Mouse (Mus musculus): ENCODE data around the gene Rbm7.
"Not testable (repeated sequence)": the region's sequence is repeated elsewhere in the genome, so short reads cannot be mapped to it uniquely, and the experiment has no call there.

Gene Rbm7

DNA sequence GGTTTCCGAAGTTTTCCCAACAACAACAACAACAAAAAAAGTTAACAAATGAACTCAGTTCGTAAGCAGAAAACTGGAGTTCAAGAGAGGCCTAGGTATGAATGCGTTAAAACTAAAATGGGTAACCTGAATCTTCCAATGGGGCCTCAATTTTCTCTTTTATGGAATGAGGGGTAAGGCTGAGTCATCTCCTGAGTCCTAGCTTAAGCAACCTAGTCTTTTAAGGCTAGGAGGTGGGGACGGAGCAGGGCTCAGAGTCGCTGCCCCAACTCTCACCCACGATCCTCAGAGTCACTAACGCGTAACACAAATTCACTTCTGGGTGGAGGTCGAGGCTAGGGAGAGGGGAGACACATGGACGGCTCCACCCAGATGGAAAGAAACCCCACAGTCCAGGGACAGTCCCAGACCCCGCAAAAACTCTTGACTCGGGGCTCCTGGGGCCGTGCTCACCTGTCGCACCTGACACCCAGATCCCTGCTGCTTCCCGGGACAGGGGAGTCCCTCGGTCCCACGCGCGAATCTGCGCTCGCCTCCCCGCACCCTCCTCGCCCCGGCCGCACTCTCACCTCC is 15.2 kb downstream of the Rbm7 start:
- no peak for DNase-seq

- DNase-seq, result no peak
These were observed 16.3 kb downstream of the Rbm7 start for GRCm38 (mm10) chr9:48478808-48479207.

- no peak for DNase-seq
These were observed 18.6 kb downstream of the Rbm7 start for GRCm38 (mm10) chr9:48476236-48477165.

DNA sequence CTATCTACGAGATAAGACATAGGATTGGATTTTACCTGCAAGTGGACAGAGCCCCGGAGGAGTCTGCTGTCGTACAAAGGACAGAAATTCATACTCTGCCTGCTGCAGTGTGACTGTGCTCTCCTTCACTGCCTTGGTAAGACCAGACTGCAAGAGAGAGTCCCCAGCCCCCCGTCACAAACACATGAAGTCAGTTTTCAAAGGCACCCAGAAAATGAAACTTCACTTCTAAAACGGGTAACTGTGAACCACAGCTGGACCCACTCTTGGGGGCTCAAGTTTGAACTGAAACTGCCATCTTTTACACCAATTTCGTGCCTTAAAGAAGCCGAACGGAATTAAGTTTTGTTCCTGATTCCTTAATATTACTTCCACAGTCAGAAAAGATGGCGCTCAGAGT is 20.7 kb downstream of the Rbm7 start:
- no peak for DNase-seq

DNA sequence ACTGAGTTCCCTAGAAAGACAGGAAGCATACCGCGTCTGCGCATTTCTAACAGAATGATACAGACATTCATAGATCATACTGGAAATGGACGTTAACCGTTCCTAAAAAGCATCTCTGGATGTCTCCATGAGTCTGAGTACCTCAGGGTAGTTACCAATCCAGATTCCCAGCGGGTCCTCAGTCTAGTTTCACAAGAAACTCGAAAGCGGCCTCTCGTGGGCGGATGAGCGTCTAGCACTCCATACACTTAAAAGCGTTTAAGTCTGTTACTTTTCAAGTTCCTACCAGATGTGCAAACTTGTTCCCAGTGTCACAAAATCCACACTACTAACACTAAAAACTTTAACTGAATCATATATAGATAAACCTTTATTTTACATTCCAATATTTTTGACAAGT is 22.0 kb downstream of the Rbm7 start:
- no peak for DNase-seq

DNA sequence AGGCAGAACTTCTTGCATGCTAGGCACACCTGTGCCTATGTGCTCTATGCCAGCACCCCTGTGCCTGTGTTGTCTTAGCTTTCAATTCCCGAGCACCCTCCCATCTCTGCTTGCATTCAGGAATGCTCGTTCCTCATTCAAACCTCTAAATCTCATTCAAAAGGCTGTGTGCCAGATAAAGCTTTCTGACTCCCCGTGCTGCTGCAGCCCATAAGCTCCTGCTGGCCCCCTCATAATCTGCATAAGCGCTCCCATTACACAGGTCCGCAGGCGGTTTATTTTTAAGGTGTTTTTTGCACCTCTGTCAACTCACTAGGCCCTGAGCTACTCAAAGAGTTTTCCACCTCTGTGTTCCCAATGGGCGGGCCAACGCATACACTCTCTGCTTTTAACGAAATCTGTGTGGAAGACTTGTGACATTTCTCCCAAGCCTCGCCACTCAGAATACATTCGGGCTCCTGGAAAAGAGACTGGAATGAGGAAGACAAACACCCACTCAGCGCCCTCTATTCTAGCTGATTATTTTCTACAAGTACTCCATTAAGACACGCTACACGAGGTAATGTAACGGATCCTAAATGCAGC is 22.6 kb downstream of the Rbm7 start:
- no peak for DNase-seq

- DNase-seq, result not testable (repeated sequence)
These were observed 27.6 kb downstream of the Rbm7 start for GRCm38 (mm10) chr9:48467471-48467870.

DNA sequence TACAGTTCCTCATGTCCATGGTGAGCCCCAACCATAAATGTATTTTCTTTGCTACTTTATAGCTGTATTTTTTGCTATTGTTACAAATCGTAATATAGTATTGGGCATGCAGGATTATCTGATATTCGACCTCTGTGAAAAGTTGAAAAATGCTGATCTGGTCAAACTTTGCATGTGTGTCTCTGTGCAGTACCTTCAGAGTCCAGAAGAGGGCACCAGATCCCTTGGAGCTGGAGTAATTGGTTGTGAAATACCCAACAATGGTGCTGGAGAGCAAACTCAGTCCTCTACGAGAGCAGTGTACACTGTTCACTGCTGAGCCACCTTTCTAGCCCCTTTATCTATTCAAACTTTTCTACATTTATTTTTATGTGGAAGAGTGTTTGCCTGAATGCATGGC is 28.3 kb downstream of the Rbm7 start:
- DNase-seq, result peak; percentile 45 to 79

- DNase-seq, result no peak
These were observed 29.4 kb downstream of the Rbm7 start for GRCm38 (mm10) chr9:48465671-48466070.

- no peak for DNase-seq
These were observed 33.6 kb downstream of the Rbm7 start for GRCm38 (mm10) chr9:48461545-48461944.

DNA sequence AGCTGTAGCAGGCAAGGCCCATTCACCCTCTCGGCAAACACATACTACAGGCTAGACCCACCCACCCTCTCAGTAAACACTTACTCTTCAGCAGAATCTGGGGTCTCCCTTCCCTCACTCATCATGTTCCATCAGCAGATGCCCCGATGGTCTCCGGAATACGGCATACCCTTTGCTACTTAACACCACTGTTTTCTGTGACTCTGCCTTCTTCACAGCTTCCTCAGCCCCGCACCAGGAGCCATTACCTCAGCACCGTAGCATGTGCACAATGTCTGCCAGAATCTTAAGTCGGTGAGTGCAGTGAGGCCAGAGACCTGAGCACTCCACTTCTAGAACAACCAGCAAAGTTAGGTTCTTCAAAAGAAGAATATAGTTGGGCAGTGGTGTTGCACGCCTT is 34.4 kb downstream of the Rbm7 start:
- DNase-seq, result no peak

DNA sequence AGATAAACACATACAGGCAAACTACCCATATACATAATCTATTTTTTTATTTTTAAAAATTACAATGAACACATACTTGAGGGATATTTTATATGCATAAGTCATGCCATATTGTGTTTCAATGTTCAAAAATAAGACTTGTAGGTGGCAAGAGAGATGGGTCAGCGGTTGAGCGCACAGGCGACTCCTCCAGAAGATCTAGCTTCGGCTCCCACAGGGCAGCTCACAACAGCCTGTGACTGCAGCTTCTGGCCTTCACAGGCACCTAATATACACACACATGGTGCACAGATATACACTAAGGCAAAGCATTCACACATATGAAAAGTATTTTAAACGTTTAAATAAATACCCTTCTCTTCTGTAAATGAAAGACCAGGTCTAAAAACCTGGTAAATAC is 35.7 kb downstream of the Rbm7 start:
- no peak for DNase-seq

DNA sequence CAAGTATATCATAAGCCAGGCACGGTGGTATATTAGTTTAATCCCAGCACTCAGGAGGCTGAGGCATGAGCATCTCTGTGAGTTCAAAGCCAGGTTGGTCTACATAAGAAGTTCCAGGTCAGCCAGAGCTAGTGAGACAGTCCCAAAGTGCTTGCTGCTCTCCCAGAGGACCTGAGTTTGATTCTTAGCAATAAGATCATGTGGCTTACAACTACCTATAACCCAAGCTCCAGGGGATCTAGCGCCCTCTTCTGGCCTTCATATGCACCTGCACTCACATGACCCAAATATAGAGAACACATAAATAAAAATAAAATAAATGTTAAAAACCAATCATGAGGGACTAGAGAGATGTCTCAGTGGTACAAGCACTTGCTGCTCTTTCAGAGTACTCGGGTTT is 36.2 kb downstream of the Rbm7 start:
- no peak for DNase-seq

GRCm38 (mm10) chr9:48455961-48456360 is 39.1 kb downstream of the Rbm7 start:
- DNase-seq, result no peak

GRCm38 (mm10) chr9:48450066-48450465 is 45.0 kb downstream of the Rbm7 start:
- no peak for DNase-seq

GRCm38 (mm10) chr9:48447783-48448209 is 47.3 kb downstream of the Rbm7 start:
- DNase-seq, result peak in 1 of 2 experiments; percentile 35

DNA sequence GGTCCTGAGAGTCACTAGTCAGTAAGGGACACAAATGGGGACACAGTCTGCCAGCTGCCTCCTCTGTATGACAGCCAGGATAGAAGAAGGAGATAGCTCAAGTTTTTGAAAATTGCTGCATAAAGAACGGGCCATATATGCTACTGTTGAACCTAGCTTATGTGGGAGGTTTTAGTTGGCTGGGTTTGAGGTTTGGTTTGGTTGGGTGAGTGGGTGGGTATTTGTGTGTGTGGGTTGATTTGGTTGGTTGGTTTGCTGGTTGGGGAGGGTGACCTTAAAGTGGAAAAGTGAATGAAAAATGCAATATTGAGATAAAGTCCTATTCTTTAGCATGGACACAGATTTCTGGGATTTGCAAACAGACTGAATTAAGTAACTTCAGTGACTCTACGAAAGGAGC is 50.3 kb downstream of the Rbm7 start:
- no peak for DNase-seq

GRCm38 (mm10) chr9:48443873-48444272 is 51.2 kb downstream of the Rbm7 start:
- no peak for DNase-seq
